Mouse (Mus musculus) cerebellum, adult 8-10 months (tissue): Measurements from ENCODE around the gene Ccdc38.
A peak's percentile ranks its signal among the peaks of the same experiment; 100 is the strongest.

Experiments
- DNase-seq: peaks from one replicate; pipeline ENCODE4 v3.0.0; 2022

Ccdc38 gene

GRCm38 (mm10) chr10:93540431-93541210 lies at the start of gene Ccdc38:
Gene Ccdc38, plus strand, starts transcription at chr10:93540632.
- no peak for DNase-seq

- DNase-seq = no peak
Observed at GRCm38 (mm10) chr10:93500864-93501263, 39.6 kb upstream of the Ccdc38 start.

DNA sequence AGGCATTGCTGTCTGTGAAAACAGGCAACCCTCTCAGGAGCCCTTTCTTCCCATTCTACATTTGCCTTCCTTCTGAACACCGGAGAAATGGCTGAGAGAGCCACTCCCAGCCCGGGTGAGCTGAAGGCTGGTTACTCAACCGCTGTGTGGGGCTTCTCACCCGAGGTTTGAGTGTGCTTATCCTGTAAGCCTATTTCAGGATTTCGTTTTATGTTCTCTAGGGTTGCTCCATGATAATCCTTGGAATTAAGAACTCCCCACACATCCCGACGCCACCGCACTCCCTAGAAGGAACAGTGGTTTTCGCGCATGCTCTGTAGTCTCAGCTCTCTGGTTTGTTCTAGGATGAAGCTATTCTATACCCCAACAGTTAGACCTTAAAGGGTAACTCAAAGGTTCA lies 39.1 kb upstream of the Ccdc38 start:
- no peak for DNase-seq

GRCm38 (mm10) chr10:93508383-93508970 lies 32.0 kb upstream of the Ccdc38 start:
- no peak for DNase-seq

- no peak for DNase-seq
Observed at GRCm38 (mm10) chr10:93509532-93510153, 30.8 kb upstream of the Ccdc38 start.

DNA sequence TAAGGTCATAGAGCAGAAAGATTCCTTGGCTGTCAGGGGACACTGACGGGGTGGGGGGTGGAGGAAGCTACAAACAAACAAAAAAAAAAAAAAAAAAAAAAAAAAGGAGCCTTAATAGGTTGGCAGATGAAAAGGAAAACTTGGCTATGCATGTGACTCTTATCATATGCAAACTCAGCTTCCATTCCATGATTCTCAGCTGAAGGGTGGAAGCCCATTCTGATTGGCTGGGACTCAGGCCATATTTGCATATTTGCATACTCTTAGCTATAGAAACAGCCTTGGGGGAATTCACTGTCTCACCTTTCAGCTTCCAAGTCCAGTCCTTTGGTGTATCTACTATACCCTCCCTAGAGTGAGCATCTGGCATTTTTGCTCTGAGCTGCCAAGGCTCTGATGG lies 25.0 kb upstream of the Ccdc38 start:
- DNase-seq = no peak

DNA sequence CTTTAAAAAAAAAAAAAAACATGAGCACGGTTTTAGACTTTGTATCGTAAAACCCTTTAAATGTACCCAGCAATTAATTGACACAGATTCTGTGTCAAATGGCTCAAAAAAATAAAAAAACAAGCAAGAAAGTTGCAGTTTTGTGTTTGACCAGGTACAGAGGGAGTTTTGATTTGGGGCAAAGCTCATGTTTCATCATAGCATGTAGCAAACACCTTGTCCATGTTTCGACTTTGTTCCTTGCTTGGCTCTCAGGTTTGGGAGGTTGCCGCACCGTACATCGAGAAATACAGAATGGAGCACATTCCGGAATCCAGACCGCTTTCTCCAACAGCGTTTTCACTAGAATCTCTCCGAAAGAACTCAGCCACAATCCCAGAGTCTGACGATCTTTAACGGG lies 24.5 kb upstream of the Ccdc38 start:
- no peak for DNase-seq

GRCm38 (mm10) chr10:93517754-93518153 lies 22.7 kb upstream of the Ccdc38 start:
- DNase-seq = no peak

DNA sequence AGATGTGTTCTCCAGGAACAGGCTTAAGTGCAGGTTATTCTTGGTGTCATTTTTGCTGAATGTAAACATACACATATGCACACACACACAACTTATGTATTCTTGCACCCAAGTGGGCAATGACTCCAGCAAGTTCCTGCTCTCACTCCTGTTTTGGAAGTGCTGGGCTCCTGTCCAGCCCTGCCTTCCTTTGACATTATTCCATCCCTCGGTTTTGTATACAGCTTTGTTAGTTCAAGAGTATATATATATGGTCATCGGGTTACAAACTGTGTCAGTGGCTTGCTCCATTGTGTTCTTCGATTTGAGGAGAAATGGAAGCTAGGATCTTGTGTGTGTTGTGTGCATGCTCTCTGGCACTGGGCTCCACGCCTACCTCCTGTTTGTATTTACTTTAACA lies 22.2 kb upstream of the Ccdc38 start:
- DNase-seq = no peak

DNA sequence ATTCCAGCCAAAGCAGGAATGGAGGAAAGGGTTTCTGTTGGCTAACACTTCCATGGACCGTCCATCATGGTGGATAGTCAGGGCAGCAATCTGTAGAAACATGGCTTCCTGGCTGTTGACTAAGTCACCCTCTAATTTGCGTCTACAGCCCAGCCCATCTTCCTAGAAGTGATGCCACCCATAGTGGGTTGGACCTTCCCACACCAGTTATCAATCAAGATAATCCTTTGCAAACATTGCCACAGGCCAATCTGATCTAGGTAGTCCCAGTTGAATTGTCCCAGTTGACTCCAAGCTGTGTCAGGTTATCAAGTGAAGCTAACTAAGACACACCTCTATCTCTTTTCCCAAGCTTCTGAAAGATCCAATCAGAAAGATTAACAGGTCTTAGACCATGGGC lies 21.8 kb upstream of the Ccdc38 start:
- no peak for DNase-seq

DNA sequence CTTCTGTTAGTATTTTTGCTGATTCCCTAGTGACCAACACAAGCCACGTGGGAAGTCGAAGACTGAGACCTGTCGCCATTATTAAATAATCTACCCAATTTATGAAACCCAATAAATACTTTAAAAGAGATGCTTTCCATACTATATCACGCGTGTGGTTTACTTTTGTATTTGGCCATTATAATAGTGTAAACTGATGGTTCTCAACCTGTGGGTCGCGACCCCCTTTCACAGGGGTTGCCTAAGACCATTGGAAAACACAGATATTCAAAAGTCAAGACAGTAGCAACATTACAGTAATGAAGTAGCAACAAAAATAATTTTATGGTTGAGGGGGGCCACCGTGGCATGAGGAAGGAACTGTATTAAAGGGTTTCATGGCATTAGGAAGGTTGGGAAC lies 21.3 kb upstream of the Ccdc38 start:
- no peak for DNase-seq

- DNase-seq = peak; percentile 56
Observed at GRCm38 (mm10) chr10:93519756-93520155, 20.7 kb upstream of the Ccdc38 start.

DNA sequence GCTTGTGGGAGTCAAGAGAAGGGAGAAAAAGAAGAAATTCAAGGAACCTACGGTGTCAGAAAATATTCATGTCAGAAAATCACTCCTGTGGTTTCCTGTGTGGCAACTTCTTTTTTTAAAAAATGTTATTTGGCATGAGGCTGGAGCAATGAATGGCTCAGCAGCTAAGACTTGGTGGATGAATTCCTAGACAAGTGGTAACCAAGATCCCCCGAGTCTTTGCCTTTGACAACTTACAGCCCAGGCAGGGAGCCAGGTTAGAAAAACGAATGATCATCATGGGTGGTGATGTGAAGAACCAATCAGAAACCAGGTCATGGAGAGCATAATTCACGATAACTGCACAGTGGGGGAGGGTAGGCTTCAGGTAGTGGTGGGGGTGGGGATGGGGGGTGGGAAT lies 19.4 kb upstream of the Ccdc38 start:
- no peak for DNase-seq

GRCm38 (mm10) chr10:93525329-93525728 lies 15.1 kb upstream of the Ccdc38 start:
- no peak for DNase-seq

- DNase-seq = no peak
Observed at GRCm38 (mm10) chr10:93538287-93538686, 2.1 kb upstream of the Ccdc38 start.

DNA sequence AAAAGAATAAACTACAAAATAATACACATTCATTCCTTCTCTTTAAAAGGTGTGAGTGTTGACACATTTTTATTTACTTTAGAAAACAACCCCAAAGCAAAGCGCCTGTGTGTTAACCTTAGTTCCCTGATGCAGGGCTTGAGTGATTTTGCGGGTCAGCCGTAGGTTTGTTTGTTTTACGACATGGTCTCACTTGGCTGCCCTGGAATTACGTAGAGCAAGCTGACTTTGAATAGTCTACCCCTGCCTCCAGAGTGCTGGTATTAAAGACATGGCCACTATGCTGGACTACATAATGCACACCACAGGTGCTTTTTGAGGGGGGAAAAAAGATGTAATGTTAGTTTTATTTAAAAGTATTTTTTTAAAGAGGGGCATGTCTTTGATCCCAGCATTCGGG lies 1.6 kb upstream of the Ccdc38 start:
- no peak for DNase-seq

DNA sequence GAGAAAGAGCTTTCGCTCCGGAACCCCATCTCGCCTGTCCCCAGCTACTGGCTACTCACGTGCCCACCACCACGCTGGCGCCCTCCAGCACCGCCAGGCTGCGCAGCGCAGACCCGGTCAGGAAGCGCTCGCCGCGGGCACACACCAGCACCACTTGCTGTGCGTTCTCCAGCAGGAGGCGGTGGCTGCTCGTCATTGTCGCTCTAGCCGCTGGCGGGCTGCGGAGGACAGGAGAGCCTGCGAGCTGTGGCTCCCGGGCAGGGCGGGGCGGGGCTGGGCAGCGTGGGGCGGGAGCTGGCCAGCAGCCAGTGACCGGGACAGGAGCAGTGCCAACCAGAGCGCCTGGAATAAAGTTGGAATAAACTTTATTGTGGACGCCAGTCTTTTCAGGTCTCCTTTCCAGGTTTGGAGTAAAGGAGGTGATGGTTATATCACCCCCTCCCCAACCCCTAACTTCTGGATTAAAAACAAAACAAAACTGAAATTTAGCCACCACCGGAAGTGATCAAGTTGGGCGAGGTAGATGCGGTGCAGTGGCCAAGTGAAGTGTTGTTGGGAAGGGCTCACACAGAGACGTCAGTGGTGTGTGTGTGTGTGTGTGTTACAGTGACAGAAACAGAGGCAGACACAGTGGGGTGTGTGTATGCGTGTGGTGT lies 529 bp upstream of the Ccdc38 start, which contains the start of gene Amdhd1:
Gene Amdhd1, minus strand, starts transcription at position 259 of the 656 bp plus-strand sequence.
- DNase-seq = peak; percentile 37

DNA sequence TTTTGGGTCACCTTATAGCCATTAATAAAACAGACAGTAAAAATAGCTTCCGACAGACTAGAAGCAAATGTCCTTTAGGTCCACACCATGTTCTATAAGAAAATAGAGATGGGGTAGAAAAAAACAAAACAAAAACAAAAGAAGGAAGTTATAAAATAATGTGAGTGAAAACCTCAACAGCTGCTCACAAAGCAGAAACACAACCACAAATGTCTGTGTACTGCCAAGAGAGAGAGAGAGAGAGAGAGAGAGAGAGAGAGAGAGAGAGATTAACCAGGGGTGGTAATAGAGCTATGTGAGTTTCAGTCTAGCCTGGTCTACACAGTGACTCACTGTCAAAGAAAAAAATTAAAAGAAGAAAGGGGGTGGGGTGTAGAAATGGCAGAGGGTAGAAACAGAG lies 1.2 kb downstream of the Ccdc38 start:
- no peak for DNase-seq

GRCm38 (mm10) chr10:93542356-93542755 lies 1.9 kb downstream of the Ccdc38 start:
- DNase-seq = no peak

GRCm38 (mm10) chr10:93543176-93543575 lies 2.7 kb downstream of the Ccdc38 start:
- no peak for DNase-seq

DNA sequence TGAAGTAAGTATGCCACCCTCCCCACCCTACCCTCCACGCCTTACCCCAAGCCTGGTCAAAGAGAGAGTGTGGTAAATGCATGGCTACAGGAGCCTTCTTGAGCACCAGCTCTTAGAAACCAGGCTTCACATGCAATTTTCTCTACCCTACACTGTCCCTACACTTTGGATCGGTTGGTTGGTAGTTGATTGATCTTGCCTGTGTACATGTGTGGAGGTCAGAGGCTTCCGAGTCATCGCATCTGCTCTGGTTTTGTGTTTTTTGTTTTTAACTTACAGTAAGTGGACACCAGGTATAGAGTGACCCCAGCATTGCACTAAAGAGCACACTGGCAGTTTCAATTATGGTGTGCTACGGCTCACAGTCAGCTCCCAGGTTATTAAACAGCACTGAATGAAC lies 3.7 kb downstream of the Ccdc38 start:
- no peak for DNase-seq

- no peak for DNase-seq
Observed at GRCm38 (mm10) chr10:93547741-93548270, 7.4 kb downstream of the Ccdc38 start.

DNA sequence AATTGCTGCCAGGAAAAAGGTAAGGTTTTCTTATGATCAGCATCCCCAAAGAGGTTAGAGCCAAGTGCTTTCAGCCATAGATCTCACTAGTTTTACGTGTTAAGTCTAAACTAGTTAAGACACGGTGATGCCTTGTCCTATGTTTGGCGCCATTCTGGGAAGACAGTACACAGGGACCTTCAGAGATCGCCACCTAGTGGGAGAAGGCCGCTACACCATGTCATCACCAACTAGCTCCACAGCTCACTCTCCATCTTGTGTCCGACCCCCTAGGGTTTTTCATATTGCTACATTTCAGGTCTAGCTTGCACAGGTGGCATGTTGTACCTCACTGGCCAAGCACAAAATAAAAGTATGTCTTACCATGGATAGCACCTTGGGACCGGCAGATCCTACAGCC lies 8.6 kb downstream of the Ccdc38 start:
- peak; percentile 78 for DNase-seq
